Mouse (Mus musculus): ENCODE results near the gene Zfp365. TPM values are rescaled to one million over a fixed set of nuclear protein-coding genes. Genes with fewer than 3 reads are reported as not detected.

Gene Zfp365
- polyA plus RNA-seq, 1 experiment from 2014 or later: 2.2 TPM

DNA sequence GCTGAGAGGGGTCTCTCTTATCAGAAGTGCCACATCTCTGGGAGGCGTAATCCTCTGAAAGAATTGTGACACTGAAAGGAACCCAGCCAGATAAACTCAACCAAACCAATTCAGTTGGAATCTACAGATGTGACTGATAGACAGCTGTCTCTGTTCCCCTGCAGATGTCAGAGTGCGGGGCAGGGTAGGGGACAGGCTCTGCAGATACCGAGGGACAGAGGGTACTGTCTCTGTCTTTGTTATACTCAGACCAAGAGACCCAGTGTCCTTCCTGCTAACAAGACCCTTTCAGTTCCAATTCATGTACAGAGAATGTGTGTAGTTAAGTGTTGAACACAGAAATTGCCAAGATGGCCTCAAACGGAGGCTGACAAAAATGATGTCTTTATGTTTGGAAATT lies 6.4 kb downstream of the Zfp365 start:
- Histone ChIP-seq H3K9ac (no peak overlapping the region), H3K27me3 (ENCODE audit: insufficient read depth, low read length) (no peaks in the 10 kb centered on the region; the same call in 1 of the 2 replicates), H3K9me3 (ENCODE audit: low read depth, low read length) (no peaks in the 10 kb centered on the region), H3K27ac (ENCODE audit: low read depth) (no peak overlapping the region), H3K36me3 (ENCODE audit: insufficient read depth) (no peaks in the 10 kb centered on the region), H3K4me1 (ENCODE audit: insufficient read depth) (no peaks in the 10 kb centered on the region), H3K4me2 (no peak overlapping the region), H3K4me3 (ENCODE audit: low read depth, low read length) (no peak overlapping the region)
- 73% methylated on average over 4 of the region's 4 CpGs for WGBS
- no peak for DNase-seq
- no peak for ATAC-seq (ENCODE audit: insufficient read depth)
- TF ChIP-seq CTCF (IDR thresholded peaks at IDR 0.05; ENCODE audit: low read depth): no peak

- WGBS: 52% methylated on average over 7 of the region's 7 CpGs
- ATAC-seq (ENCODE audit: insufficient read depth) (no peak), DNase-seq (no peak)
- Histone ChIP-seq H3K4me3 (ENCODE audit: low read depth, low read length) (no peak overlapping the region), H3K9me3 (ENCODE audit: low read depth, low read length) (no peaks in the 10 kb centered on the region), H3K9ac (no peak overlapping the region), H3K36me3 (ENCODE audit: insufficient read depth) (no peaks in the 10 kb centered on the region), H3K4me1 (ENCODE audit: insufficient read depth) (no peaks in the 10 kb centered on the region), H3K27ac (ENCODE audit: low read depth) (no peak overlapping the region), H3K4me2 (no peak overlapping the region), H3K27me3 (ENCODE audit: insufficient read depth, low read length) (no peaks in the 10 kb centered on the region)
- TF ChIP-seq CTCF (IDR thresholded peaks at IDR 0.05; ENCODE audit: low read depth): no peak
These were observed 9.1 kb downstream of the Zfp365 start for GRCm38 (mm10) chr10:67903387-67903786.

- 46% methylated on average over 5 of the region's 5 CpGs for WGBS
- no peak for TF ChIP-seq CTCF (IDR thresholded peaks at IDR 0.05; ENCODE audit: low read depth)
- no peaks in the 10 kb centered on the region for H3K36me3 ChIP-seq (ENCODE audit: insufficient read depth)
- no peak overlapping the region for H3K4me3 ChIP-seq (ENCODE audit: low read depth, low read length)
- H3K9me3 ChIP-seq (ENCODE audit: low read depth, low read length): no peaks in the 10 kb centered on the region
- H3K9ac ChIP-seq: no peak overlapping the region
- DNase-seq (no peak), ATAC-seq (ENCODE audit: insufficient read depth) (no peak)
- H3K4me2 ChIP-seq: no peak overlapping the region
- no peak overlapping the region for H3K27ac ChIP-seq (ENCODE audit: low read depth)
- H3K4me1 ChIP-seq (ENCODE audit: insufficient read depth): no peaks in the 10 kb centered on the region
- H3K27me3 ChIP-seq (ENCODE audit: insufficient read depth, low read length): no peaks in the 10 kb centered on the region
These were observed 11.3 kb downstream of the Zfp365 start for GRCm38 (mm10) chr10:67901179-67901578.

DNA sequence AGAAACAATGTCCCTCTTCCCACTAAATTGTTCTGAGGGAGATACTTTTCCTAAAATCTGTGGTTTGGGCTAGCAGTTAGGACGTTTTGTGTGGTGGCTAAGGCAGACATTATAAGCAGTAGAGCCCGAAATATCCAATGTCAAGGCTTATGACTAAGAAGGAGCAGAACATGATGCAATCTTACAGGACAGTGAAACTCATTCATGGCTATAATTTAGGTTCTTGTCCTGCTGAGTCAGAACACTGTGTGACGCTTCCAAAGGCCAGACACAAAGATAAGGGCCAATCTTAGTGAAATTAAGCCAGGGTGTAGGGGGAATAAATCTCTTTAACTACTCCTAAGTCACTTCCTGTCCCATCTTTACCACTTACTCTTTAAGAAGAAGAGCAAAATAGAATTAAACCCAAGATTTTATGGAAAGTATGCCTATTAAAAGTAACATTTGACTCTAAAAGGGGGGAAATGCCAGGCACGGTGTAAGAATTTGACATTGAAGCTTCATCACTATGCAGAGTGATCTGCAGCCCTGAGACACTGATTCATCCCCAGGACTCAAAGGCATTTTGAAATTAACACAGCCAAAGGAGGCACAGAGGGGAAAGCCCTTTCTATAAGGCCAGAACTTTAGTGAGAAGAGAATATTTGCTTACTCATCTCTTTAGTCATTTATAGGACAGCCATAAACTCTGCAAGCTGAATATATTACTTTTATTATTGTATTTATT lies 13.3 kb downstream of the Zfp365 start:
- Histone ChIP-seq H3K27me3 (ENCODE audit: insufficient read depth, low read length) (no peaks in the 10 kb centered on the region), H3K9me3 (ENCODE audit: low read depth, low read length) (no peaks in the 10 kb centered on the region), H3K36me3 (ENCODE audit: insufficient read depth) (no peaks in the 10 kb centered on the region), H3K4me3 (ENCODE audit: low read depth, low read length) (no peak overlapping the region), H3K9ac (no peak overlapping the region), H3K27ac (ENCODE audit: low read depth) (no peak overlapping the region), H3K4me2 (no peak overlapping the region), H3K4me1 (ENCODE audit: insufficient read depth) (no peaks in the 10 kb centered on the region)
- no peak for DNase-seq
- TF ChIP-seq CTCF (IDR thresholded peaks at IDR 0.05; ENCODE audit: low read depth): no peak
- 73% methylated on average over 4 of the region's 4 CpGs for WGBS
- ATAC-seq (ENCODE audit: insufficient read depth): no peak

DNA sequence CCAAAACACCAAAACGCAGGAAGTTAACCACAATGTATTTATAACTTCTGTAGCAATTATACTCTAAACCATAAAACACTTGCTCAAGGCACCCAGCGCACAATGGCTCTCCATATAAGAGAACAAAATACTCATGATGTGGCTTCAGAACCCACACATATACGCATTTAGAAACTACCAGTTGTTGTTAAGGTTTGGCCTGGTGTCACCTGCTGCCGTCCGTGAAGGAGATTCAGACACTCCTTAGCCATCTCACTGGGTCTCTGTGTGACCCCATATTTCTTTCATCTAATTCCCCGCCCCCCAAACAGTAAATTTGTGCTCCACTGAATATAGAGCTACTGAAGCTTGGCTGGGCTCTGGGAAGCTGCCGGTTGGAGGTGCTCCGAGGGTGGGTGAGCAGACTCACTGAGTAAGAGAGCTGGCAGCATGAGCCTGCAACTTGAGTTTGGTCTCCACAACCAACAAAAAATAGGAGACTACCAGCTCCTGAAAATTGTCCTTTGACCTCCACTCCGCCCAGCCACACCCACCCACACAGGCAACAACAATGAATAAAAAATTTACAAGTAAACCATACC lies 14.0 kb downstream of the Zfp365 start:
- H3K27me3 ChIP-seq (ENCODE audit: insufficient read depth, low read length): no peaks in the 10 kb centered on the region
- no peaks in the 10 kb centered on the region for H3K4me1 ChIP-seq (ENCODE audit: insufficient read depth)
- no peak for ATAC-seq (ENCODE audit: insufficient read depth)
- H3K27ac ChIP-seq (ENCODE audit: low read depth): no peak overlapping the region
- H3K9me3 ChIP-seq (ENCODE audit: low read depth, low read length): no peaks in the 10 kb centered on the region
- TF ChIP-seq CTCF (IDR thresholded peaks at IDR 0.05; ENCODE audit: low read depth): no peak
- WGBS: 87% methylated on average over 9 of the region's 9 CpGs
- no peak overlapping the region for H3K4me3 ChIP-seq (ENCODE audit: low read depth, low read length)
- no peak overlapping the region for H3K4me2 ChIP-seq
- H3K9ac ChIP-seq: no peak overlapping the region
- no peaks in the 10 kb centered on the region for H3K36me3 ChIP-seq (ENCODE audit: insufficient read depth)
- DNase-seq: no peak

DNA sequence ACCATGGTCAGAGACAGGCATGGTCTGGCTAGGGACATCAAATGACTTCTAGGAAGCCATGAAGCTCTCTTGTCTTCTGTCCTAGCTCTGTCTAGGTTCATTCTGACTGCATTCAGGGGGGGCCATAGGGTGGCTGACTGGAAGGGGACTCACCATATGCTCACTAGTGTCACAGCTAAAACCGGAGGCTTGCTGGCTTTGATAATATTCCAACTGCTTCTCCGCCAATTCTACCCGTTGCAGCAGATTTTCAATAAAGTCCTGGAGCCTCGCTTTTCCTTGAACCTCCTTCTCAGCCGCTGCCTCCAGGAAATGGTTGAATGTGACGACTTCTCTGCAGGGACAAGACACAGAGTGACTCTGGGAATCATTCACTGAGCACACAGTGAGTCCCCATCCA lies 15.2 kb downstream of the Zfp365 start:
- Histone ChIP-seq H3K27me3 (ENCODE audit: insufficient read depth, low read length) (no peaks in the 10 kb centered on the region), H3K27ac (ENCODE audit: low read depth) (no peak overlapping the region), H3K9me3 (ENCODE audit: low read depth, low read length) (no peaks in the 10 kb centered on the region), H3K4me3 (ENCODE audit: low read depth, low read length) (no peak overlapping the region), H3K4me1 (ENCODE audit: insufficient read depth) (no peaks in the 10 kb centered on the region), H3K4me2 (no peak overlapping the region), H3K36me3 (ENCODE audit: insufficient read depth) (no peaks in the 10 kb centered on the region), H3K9ac (no peak overlapping the region)
- 79% methylated on average over 6 of the region's 6 CpGs for WGBS
- DNase-seq (no peak), ATAC-seq (ENCODE audit: insufficient read depth) (no peak)
- TF ChIP-seq CTCF (IDR thresholded peaks at IDR 0.05; ENCODE audit: low read depth): no peak

DNA sequence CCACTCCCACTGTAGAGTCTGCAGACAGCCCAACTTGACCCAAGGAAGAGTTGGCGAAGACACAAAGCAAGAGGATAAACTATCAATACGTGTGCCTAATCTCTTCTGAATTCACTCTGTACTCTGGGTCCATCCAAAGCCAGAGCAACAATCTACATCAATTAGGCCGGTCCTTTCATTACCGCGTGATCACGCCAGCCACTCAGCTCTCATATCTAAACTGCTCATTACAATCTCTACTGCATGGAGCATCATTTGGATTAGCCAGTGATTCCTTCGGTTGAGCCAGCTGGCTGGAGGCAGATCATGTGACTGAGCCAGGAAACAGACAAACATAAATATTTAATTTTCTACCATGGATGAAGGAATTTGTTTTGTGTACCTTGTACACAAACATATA lies 17.8 kb downstream of the Zfp365 start:
- Histone ChIP-seq H3K4me1 (ENCODE audit: insufficient read depth) (no peaks in the 10 kb centered on the region), H3K27me3 (ENCODE audit: insufficient read depth, low read length) (no peaks in the 10 kb centered on the region), H3K4me3 (ENCODE audit: low read depth, low read length) (no peak overlapping the region), H3K9me3 (ENCODE audit: low read depth, low read length) (no peaks in the 10 kb centered on the region), H3K4me2 (no peak overlapping the region), H3K9ac (no peak overlapping the region), H3K27ac (ENCODE audit: low read depth) (no peak overlapping the region), H3K36me3 (ENCODE audit: insufficient read depth) (no peaks in the 10 kb centered on the region)
- TF ChIP-seq CTCF (IDR thresholded peaks at IDR 0.05; ENCODE audit: low read depth): no peak
- DNase-seq (no peak), ATAC-seq (ENCODE audit: insufficient read depth) (no peak)
- WGBS: 83% methylated on average over 7 of the region's 7 CpGs

Measured in lung, embryonic 14.5 days (tissue).